Mouse (Mus musculus): ENCODE results near the gene Olfr381. TPM values are rescaled to one million over a fixed set of nuclear protein-coding genes. Genes with fewer than 3 reads are reported as not detected.

Olfr381 gene
- polyA plus RNA-seq (2012; rRNA removed): not detected in 2 replicates

DNA sequence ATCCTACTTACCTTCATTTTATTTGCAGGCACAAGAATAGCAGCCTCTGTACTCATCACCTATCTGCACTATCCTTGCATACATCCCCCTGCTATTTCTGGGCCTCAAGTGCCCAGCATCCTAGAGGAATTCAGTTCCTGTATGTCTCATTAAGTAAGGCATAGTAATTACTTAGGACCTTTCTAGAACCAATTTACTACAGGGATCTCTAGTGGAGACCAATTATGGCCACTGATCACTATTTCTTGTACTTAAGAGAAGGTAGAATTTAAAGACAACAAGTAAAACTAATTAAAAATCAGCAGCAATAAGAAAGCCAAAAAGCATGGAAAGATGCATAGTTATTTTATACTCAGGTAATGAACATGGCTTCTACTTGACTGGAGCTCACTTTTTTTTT is at the start of gene Olfr381:
Gene Olfr381, minus strand, starts transcription at position 101 of the 400 bp plus-strand sequence.

DNA sequence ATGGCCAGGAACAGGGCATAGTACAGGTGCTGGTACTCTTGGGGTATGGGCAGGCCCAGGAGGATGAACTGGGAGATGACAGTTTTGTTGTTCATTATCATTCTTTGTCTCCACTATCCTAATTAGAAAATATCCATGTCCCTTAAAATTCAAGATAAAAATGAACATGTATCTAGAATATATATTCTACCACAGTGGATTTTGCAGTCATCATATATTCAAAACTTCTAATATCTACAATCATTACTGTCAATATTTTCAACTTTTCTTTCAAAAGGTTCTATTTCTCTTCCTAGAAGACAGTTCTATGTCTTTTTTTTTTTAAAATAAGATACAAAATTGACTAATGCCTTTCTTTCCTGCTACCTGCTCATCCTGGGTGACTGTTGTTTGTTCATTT is 25.7 kb upstream of the Olfr381 start, which contains the start of gene Olfr382:
Gene Olfr382, minus strand, starts transcription at position 101 of the 400 bp plus-strand sequence.

DNA sequence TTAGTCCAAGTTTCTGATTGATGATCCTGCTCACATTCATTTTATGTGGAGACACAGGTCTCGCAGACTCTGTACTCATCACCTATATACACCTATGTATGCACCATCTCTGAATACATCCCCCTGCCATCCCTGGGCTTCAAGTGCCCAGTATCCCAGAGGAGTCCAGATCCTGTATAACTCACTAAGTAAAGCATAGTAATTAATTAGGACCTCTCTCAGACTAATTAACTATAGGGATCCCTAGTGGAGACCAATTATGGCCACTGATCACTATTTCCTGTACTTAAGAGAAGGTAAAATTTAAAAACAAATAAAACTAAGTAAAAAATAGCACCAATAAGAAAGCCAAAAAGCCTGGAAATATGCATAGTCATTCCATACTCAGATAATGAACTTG is 34.0 kb downstream of the Olfr381 start, which contains the start of gene Olfr380:
Gene Olfr380, minus strand, starts transcription at position 101 of the 400 bp plus-strand sequence.

Other genes starting within 250 kb of the Olfr381 start
- gene Trpv3, start 224.2 kb downstream of the Olfr381 start, polyA plus RNA-seq (2012; rRNA removed): 0.02 TPM in 2 replicates
- gene Aspa, start 162.0 kb downstream of the Olfr381 start, polyA plus RNA-seq (2012; rRNA removed): 6.0 and 6.2 TPM in 2 replicates
- 0.18 and 0.23 TPM in 2 replicates for gene Gm49340, start 161.9 kb downstream of the Olfr381 start, polyA plus RNA-seq (2012; rRNA removed)
- gene Spata22, start 161.9 kb downstream of the Olfr381 start, polyA plus RNA-seq (2012; rRNA removed): 4.5 and 5.3 TPM in 2 replicates
- gene Olfr20, start 140.8 kb downstream of the Olfr381 start, polyA plus RNA-seq (2012; rRNA removed): 0.54 and 0.66 TPM in 2 replicates
- gene Olfr376, start 120.4 kb downstream of the Olfr381 start, polyA plus RNA-seq (2012; rRNA removed): not detected in 2 replicates
- not detected in 2 replicates for gene Olfr1, start 92.0 kb downstream of the Olfr381 start, polyA plus RNA-seq (2012; rRNA removed)
- not detected in 2 replicates for gene Olfr378, start 63.1 kb downstream of the Olfr381 start, polyA plus RNA-seq (2012; rRNA removed)
- not detected in 2 replicates for gene Olfr380, start 34.1 kb downstream of the Olfr381 start, polyA plus RNA-seq (2012; rRNA removed)
- gene Olfr382, start 25.6 kb upstream of the Olfr381 start, polyA plus RNA-seq (2012; rRNA removed): not detected in 2 replicates
- gene Olfr385, start 101.4 kb upstream of the Olfr381 start, polyA plus RNA-seq (2012; rRNA removed): not detected in 2 replicates
- gene Olfr384, start 107.0 kb upstream of the Olfr381 start, polyA plus RNA-seq (2012; rRNA removed): not detected in 2 replicates
- gene Zfp735, start 197.2 kb upstream of the Olfr381 start, polyA plus RNA-seq (2012; rRNA removed): not detected in 2 replicates